Mouse (Mus musculus): Measurements from ENCODE around the gene Trpc4. TPM values are rescaled to one million over a fixed set of nuclear protein-coding genes. Genes with fewer than 3 reads are reported as not detected.
A peak's percentile ranks its signal among the peaks of the same experiment; 100 is the strongest.

Gene Trpc4
- total and polyA plus RNA-seq, 2 experiments from 2014 or later: 11.9 to 22.3 TPM

GRCm38 (mm10) chr3:54170701-54171100 lies 14.9 kb downstream of the Trpc4 start:
- no peak overlapping the region for H3K9ac ChIP-seq
- no peaks in the 10 kb centered on the region for H3K4me1 ChIP-seq (ENCODE audit: insufficient read depth)
- ATAC-seq (no peak), DNase-seq (no peak)
- no peaks in the 10 kb centered on the region for H3K9me3 ChIP-seq (ENCODE audit: low read length)
- no peak overlapping the region for H3K27ac ChIP-seq (ENCODE audit: low read depth, low read length)
- TF ChIP-seq CTCF (IDR thresholded peaks at IDR 0.05; ENCODE audit: low read depth): no peak
- H3K4me3 ChIP-seq (ENCODE audit: low read depth, low read length): no peak overlapping the region
- no peaks in the 10 kb centered on the region for H3K36me3 ChIP-seq (ENCODE audit: insufficient read depth)
- no peaks in the 10 kb centered on the region for H3K27me3 ChIP-seq (ENCODE audit: insufficient read depth, low read length)
- H3K4me2 ChIP-seq (ENCODE audit: low read depth): no peak overlapping the region

- Histone ChIP-seq H3K4me2 (ENCODE audit: low read depth) (no peak overlapping the region), H3K4me1 (ENCODE audit: insufficient read depth) (no peaks in the 10 kb centered on the region), H3K4me3 (ENCODE audit: low read depth, low read length) (no peak overlapping the region), H3K9me3 (ENCODE audit: low read length) (no peaks in the 10 kb centered on the region), H3K9ac (no peak overlapping the region), H3K27me3 (ENCODE audit: insufficient read depth, low read length) (no peaks in the 10 kb centered on the region), H3K27ac (ENCODE audit: low read depth, low read length) (no peak overlapping the region), H3K36me3 (ENCODE audit: insufficient read depth) (no peaks in the 10 kb centered on the region)
- DNase-seq (no peak), ATAC-seq (no peak)
- 87% methylated on average over 1 of the region's 1 CpGs for WGBS
- TF ChIP-seq CTCF (IDR thresholded peaks at IDR 0.05; ENCODE audit: low read depth): no peak
Observed at GRCm38 (mm10) chr3:54177296-54177695, 21.5 kb downstream of the Trpc4 start.

GRCm38 (mm10) chr3:54190932-54191668 lies 35.3 kb downstream of the Trpc4 start:
- ATAC-seq (no peak), DNase-seq (no peak)
- H3K4me1 ChIP-seq (ENCODE audit: insufficient read depth): no peaks in the 10 kb centered on the region
- H3K4me2 ChIP-seq (ENCODE audit: low read depth): no peak overlapping the region
- H3K36me3 ChIP-seq (ENCODE audit: insufficient read depth): no peaks in the 10 kb centered on the region
- no peak for TF ChIP-seq CTCF (IDR thresholded peaks at IDR 0.05; ENCODE audit: low read depth)
- 88% methylated on average over 6 of the region's 6 CpGs for WGBS
- no peaks in the 10 kb centered on the region for H3K27me3 ChIP-seq (ENCODE audit: insufficient read depth, low read length)
- no peak overlapping the region for H3K27ac ChIP-seq (ENCODE audit: low read depth, low read length)
- no peak overlapping the region for H3K9ac ChIP-seq
- no peak overlapping the region for H3K4me3 ChIP-seq (ENCODE audit: low read depth, low read length)
- no peaks in the 10 kb centered on the region for H3K9me3 ChIP-seq (ENCODE audit: low read length)

GRCm38 (mm10) chr3:54201231-54201630 lies 45.4 kb downstream of the Trpc4 start:
- DNase-seq (no peak), ATAC-seq (no peak)
- Histone ChIP-seq H3K4me1 (ENCODE audit: insufficient read depth) (no peaks in the 10 kb centered on the region), H3K4me2 (ENCODE audit: low read depth) (no peak overlapping the region), H3K36me3 (ENCODE audit: insufficient read depth) (no peaks in the 10 kb centered on the region), H3K9me3 (ENCODE audit: low read length) (no peaks in the 10 kb centered on the region), H3K27me3 (ENCODE audit: insufficient read depth, low read length) (no peaks in the 10 kb centered on the region), H3K9ac (no peak overlapping the region), H3K27ac (ENCODE audit: low read depth, low read length) (no peak overlapping the region), H3K4me3 (ENCODE audit: low read depth, low read length) (no peak overlapping the region)
- no peak for TF ChIP-seq CTCF (IDR thresholded peaks at IDR 0.05; ENCODE audit: low read depth)
- 85% methylated on average over 5 of the region's 5 CpGs for WGBS

GRCm38 (mm10) chr3:54204386-54204785 lies 48.6 kb downstream of the Trpc4 start:
- H3K9ac ChIP-seq: no peak overlapping the region
- ATAC-seq: peak; percentile 86
- H3K4me3 ChIP-seq (ENCODE audit: low read depth, low read length): no peak overlapping the region
- no peak for TF ChIP-seq CTCF (IDR thresholded peaks at IDR 0.05; ENCODE audit: low read depth)
- DNase-seq: peak; percentile 65
- H3K9me3 ChIP-seq (ENCODE audit: low read length): no peaks in the 10 kb centered on the region
- 65% methylated on average over 5 of the region's 5 CpGs for WGBS
- no peaks in the 10 kb centered on the region for H3K27me3 ChIP-seq (ENCODE audit: insufficient read depth, low read length)
- no peaks in the 10 kb centered on the region for H3K36me3 ChIP-seq (ENCODE audit: insufficient read depth)
- no peaks in the 10 kb centered on the region for H3K4me1 ChIP-seq (ENCODE audit: insufficient read depth)
- no peak overlapping the region for H3K27ac ChIP-seq (ENCODE audit: low read depth, low read length)
- H3K4me2 ChIP-seq (ENCODE audit: low read depth): no peak overlapping the region

- Histone ChIP-seq H3K27me3 (ENCODE audit: insufficient read depth, low read length) (no peaks in the 10 kb centered on the region), H3K4me2 (ENCODE audit: low read depth) (no peak overlapping the region), H3K36me3 (ENCODE audit: insufficient read depth) (no peaks in the 10 kb centered on the region), H3K9ac (no peak overlapping the region), H3K4me1 (ENCODE audit: insufficient read depth) (no peaks in the 10 kb centered on the region), H3K27ac (ENCODE audit: low read depth, low read length) (no peak overlapping the region), H3K9me3 (ENCODE audit: low read length) (no peaks in the 10 kb centered on the region), H3K4me3 (ENCODE audit: low read depth, low read length) (no peak overlapping the region)
- WGBS: 53% methylated on average over 3 of the region's 3 CpGs
- DNase-seq (no peak), ATAC-seq (no peak)
- TF ChIP-seq CTCF (IDR thresholded peaks at IDR 0.05; ENCODE audit: low read depth): no peak
Observed at GRCm38 (mm10) chr3:54210112-54210511, 54.3 kb downstream of the Trpc4 start.

GRCm38 (mm10) chr3:54211441-54211840 lies 55.6 kb downstream of the Trpc4 start:
- H3K4me1 ChIP-seq (ENCODE audit: insufficient read depth): no peaks in the 10 kb centered on the region
- no peak overlapping the region for H3K4me3 ChIP-seq (ENCODE audit: low read depth, low read length)
- ATAC-seq: peak; percentile 60
- no peak overlapping the region for H3K27ac ChIP-seq (ENCODE audit: low read depth, low read length)
- no peaks in the 10 kb centered on the region for H3K27me3 ChIP-seq (ENCODE audit: insufficient read depth, low read length)
- H3K36me3 ChIP-seq (ENCODE audit: insufficient read depth): no peaks in the 10 kb centered on the region
- 65% methylated on average over 1 of the region's 1 CpGs for WGBS
- no peak overlapping the region for H3K4me2 ChIP-seq (ENCODE audit: low read depth)
- DNase-seq: no peak
- no peak for TF ChIP-seq CTCF (IDR thresholded peaks at IDR 0.05; ENCODE audit: low read depth)
- no peak overlapping the region for H3K9ac ChIP-seq
- no peaks in the 10 kb centered on the region for H3K9me3 ChIP-seq (ENCODE audit: low read length)

All from forebrain, postnatal 0 days (tissue).